Mouse (Mus musculus): ENCODE data around the gene Ethe1. TPM values are rescaled to one million over a fixed set of nuclear protein-coding genes. Genes with fewer than 3 reads are reported as not detected.
A peak's percentile ranks its signal among the peaks of the same experiment; 100 is the strongest.

The Ethe1 gene
- polyA plus RNA-seq, 1 experiment from 2014 or later = 27.3 TPM

GRCm38 (mm10) chr7:24638026-24638856 lies 50.9 kb downstream of the Ethe1 start:
- Histone ChIP-seq H3K9me3 (replicated peaks) (no peaks in the 10 kb centered on the region), H3K4me1 (peaks cover 24% of the 10 kb centered on the region; the same call in 1 of the 2 replicates), H3K4me2 (replicated peaks) (peak overlapping the region; percentile 88), H3K36me3 (no peaks in the 10 kb centered on the region), H3K27ac (replicated peaks) (0 out of 2 replicates have a peak overlapping the region, but pooled peaks have one; percentile 29), H3K27me3 (peaks cover 49% of the 10 kb centered on the region), H3K9ac (peak overlapping the region; percentile 15; the same call in 1 of the 2 replicates), H3K4me3 (replicated peaks) (peak overlapping the region; percentile 47)
- WGBS = 2% methylated on average over 35 of the region's 35 CpGs
- no peak for ATAC-seq (ENCODE audit: insufficient number of reproducible peaks, low FRiP score, low TSS enrichment, low read depth)

- ATAC-seq (ENCODE audit: insufficient number of reproducible peaks, low FRiP score, low TSS enrichment, low read depth) = no peak
- 66% methylated on average over 13 of the region's 13 CpGs for WGBS
- no peak overlapping the region for H3K4me3 ChIP-seq (replicated peaks)
- no peaks in the 10 kb centered on the region for H3K9me3 ChIP-seq (replicated peaks)
- no peaks in the 10 kb centered on the region for H3K36me3 ChIP-seq
- H3K9ac ChIP-seq = no peak overlapping the region
- peaks cover 24% of the 10 kb centered on the region; the same call in 1 of the 2 replicates for H3K4me1 ChIP-seq
- H3K27me3 ChIP-seq = peaks cover 49% of the 10 kb centered on the region
- H3K4me2 ChIP-seq (replicated peaks) = no peak overlapping the region
- H3K27ac ChIP-seq (replicated peaks) = no peak overlapping the region
Measured at GRCm38 (mm10) chr7:24640450-24640849, 53.1 kb downstream of the Ethe1 start.

GRCm38 (mm10) chr7:24642491-24642890 lies 55.1 kb downstream of the Ethe1 start:
- Histone ChIP-seq H3K36me3 (no peaks in the 10 kb centered on the region), H3K4me2 (replicated peaks) (no peak overlapping the region), H3K4me1 (peaks cover 17% of the 10 kb centered on the region; the same call in 1 of the 2 replicates), H3K4me3 (replicated peaks) (no peak overlapping the region), H3K27ac (replicated peaks) (no peak overlapping the region), H3K9me3 (replicated peaks) (no peaks in the 10 kb centered on the region), H3K9ac (no peak overlapping the region), H3K27me3 (peaks cover 30% of the 10 kb centered on the region)
- no peak for ATAC-seq (ENCODE audit: insufficient number of reproducible peaks, low FRiP score, low TSS enrichment, low read depth)
- 4% methylated on average over 9 of the region's 9 CpGs for WGBS

- no peaks in the 10 kb centered on the region for H3K9me3 ChIP-seq (replicated peaks)
- peaks cover 13% of the 10 kb centered on the region; the same call in 1 of the 2 replicates for H3K27me3 ChIP-seq
Measured at GRCm38 (mm10) chr7:24644492-24644891, 57.1 kb downstream of the Ethe1 start.

GRCm38 (mm10) chr7:24644996-24645395 lies 57.7 kb downstream of the Ethe1 start:
- Histone ChIP-seq H3K4me2 (replicated peaks) (no peak overlapping the region), H3K9ac (no peak overlapping the region), H3K9me3 (replicated peaks) (no peaks in the 10 kb centered on the region), H3K27ac (replicated peaks) (no peak overlapping the region), H3K4me1 (0 out of 2 replicates have a peak, but pooled peaks cover 4% of the 10 kb centered on the region), H3K4me3 (replicated peaks) (no peak overlapping the region), H3K27me3 (peaks cover 8% of the 10 kb centered on the region; the same call in 1 of the 2 replicates), H3K36me3 (no peaks in the 10 kb centered on the region)
- 53% methylated on average over 7 of the region's 7 CpGs for WGBS
- ATAC-seq (ENCODE audit: insufficient number of reproducible peaks, low FRiP score, low TSS enrichment, low read depth) = no peak

More at GRCm38 (mm10) chr7:24644492-24644891, 57.1 kb downstream of the Ethe1 start:
- WGBS = 74% methylated on average over 6 of the region's 6 CpGs
- no peak for ATAC-seq (ENCODE audit: insufficient number of reproducible peaks, low FRiP score, low TSS enrichment, low read depth)
- Histone ChIP-seq H3K4me2 (replicated peaks) (no peak overlapping the region), H3K9ac (no peak overlapping the region), H3K27ac (replicated peaks) (no peak overlapping the region), H3K4me1 (0 out of 2 replicates have a peak, but pooled peaks cover 4% of the 10 kb centered on the region), H3K4me3 (replicated peaks) (no peak overlapping the region), H3K36me3 (no peaks in the 10 kb centered on the region)

- no peak overlapping the region for H3K9ac ChIP-seq
- ATAC-seq (ENCODE audit: insufficient number of reproducible peaks, low FRiP score, low TSS enrichment, low read depth) = no peak
- peak overlapping the region; percentile 61 for H3K27ac ChIP-seq (replicated peaks)
- 65% methylated on average over 7 of the region's 7 CpGs for WGBS
- H3K9me3 ChIP-seq (replicated peaks) = no peaks in the 10 kb centered on the region
- no peak overlapping the region for H3K4me3 ChIP-seq (replicated peaks)
- no peaks in the 10 kb centered on the region for H3K27me3 ChIP-seq
- H3K4me2 ChIP-seq (replicated peaks) = no peak overlapping the region
- H3K4me1 ChIP-seq = 0 out of 2 replicates have a peak, but pooled peaks cover 4% of the 10 kb centered on the region
- H3K36me3 ChIP-seq = no peaks in the 10 kb centered on the region
Measured at GRCm38 (mm10) chr7:24646486-24646885, 59.1 kb downstream of the Ethe1 start.

GRCm38 (mm10) chr7:24653681-24654080 lies 66.3 kb downstream of the Ethe1 start:
- no peak overlapping the region for H3K27ac ChIP-seq (replicated peaks)
- no peak overlapping the region for H3K9ac ChIP-seq
- no peak overlapping the region for H3K4me3 ChIP-seq (replicated peaks)
- H3K9me3 ChIP-seq (replicated peaks) = no peaks in the 10 kb centered on the region
- ATAC-seq (ENCODE audit: insufficient number of reproducible peaks, low FRiP score, low TSS enrichment, low read depth) = no peak
- WGBS = 27% methylated on average over 7 of the region's 7 CpGs
- no peaks in the 10 kb centered on the region for H3K27me3 ChIP-seq
- no peaks in the 10 kb centered on the region for H3K4me1 ChIP-seq
- no peaks in the 10 kb centered on the region for H3K36me3 ChIP-seq
- no peak overlapping the region for H3K4me2 ChIP-seq (replicated peaks)

Other genes starting within 250 kb of the Ethe1 start
- gene Lypd5, start 238.3 kb upstream of the Ethe1 start, polyA plus RNA-seq (2015; fragmentation: Nextera tagmentation; extraction: Ambion mirVana) = 30.8 and 40.2 TPM in 2 replicates
- 3.1 and 4.0 TPM in 2 replicates for gene Kcnn4, start 217.3 kb upstream of the Ethe1 start, polyA plus RNA-seq (2015; fragmentation: Nextera tagmentation; extraction: Ambion mirVana)
- gene Smg9, start 187.9 kb upstream of the Ethe1 start, polyA plus RNA-seq (2015; fragmentation: Nextera tagmentation; extraction: Ambion mirVana) = 24.8 and 27.6 TPM in 2 replicates
- 0.21 TPM in 1 of 2 replicates, not detected in the other for gene Irgc1, start 135.2 kb upstream of the Ethe1 start, polyA plus RNA-seq (2015; fragmentation: Nextera tagmentation; extraction: Ambion mirVana)
- gene Plaur, start 125.1 kb upstream of the Ethe1 start, polyA plus RNA-seq (2015; fragmentation: Nextera tagmentation; extraction: Ambion mirVana) = 8.8 and 12.6 TPM in 2 replicates
- gene Cadm4, start 105.5 kb upstream of the Ethe1 start, polyA plus RNA-seq (2015; fragmentation: Nextera tagmentation; extraction: Ambion mirVana) = 7.5 and 8.0 TPM in 2 replicates
- gene Zfp428, start 80.5 kb upstream of the Ethe1 start, polyA plus RNA-seq (2015; fragmentation: Nextera tagmentation; extraction: Ambion mirVana) = 65.9 and 69.2 TPM in 2 replicates
- 0.62 and 0.72 TPM in 2 replicates for gene AC161166.1, start 75.1 kb upstream of the Ethe1 start, polyA plus RNA-seq (2015; fragmentation: Nextera tagmentation; extraction: Ambion mirVana)
- gene Irgq, start 56.9 kb upstream of the Ethe1 start, polyA plus RNA-seq (2015; fragmentation: Nextera tagmentation; extraction: Ambion mirVana) = 11.2 and 11.4 TPM in 2 replicates
- gene Pinlyp, start 41.4 kb upstream of the Ethe1 start, polyA plus RNA-seq (2015; fragmentation: Nextera tagmentation; extraction: Ambion mirVana) = 9.4 and 16.4 TPM in 2 replicates
- 122 and 127 TPM in 2 replicates for gene Xrcc1, start 41.3 kb upstream of the Ethe1 start, polyA plus RNA-seq (2015; fragmentation: Nextera tagmentation; extraction: Ambion mirVana)
- gene Zfp575, start 98 bp downstream of the Ethe1 start, polyA plus RNA-seq (2015; fragmentation: Nextera tagmentation; extraction: Ambion mirVana) = 6.9 and 7.9 TPM in 2 replicates
- 1.1 and 1.4 TPM in 2 replicates for gene Phldb3, start 23.2 kb downstream of the Ethe1 start, polyA plus RNA-seq (2015; fragmentation: Nextera tagmentation; extraction: Ambion mirVana)
- 94.6 and 109 TPM in 2 replicates for gene Lypd3, start 49.0 kb downstream of the Ethe1 start, polyA plus RNA-seq (2015; fragmentation: Nextera tagmentation; extraction: Ambion mirVana)
- gene Tex101, start 89.1 kb downstream of the Ethe1 start, polyA plus RNA-seq (2015; fragmentation: Nextera tagmentation; extraction: Ambion mirVana) = not detected in 2 replicates
- gene BC049730, start 121.7 kb downstream of the Ethe1 start, polyA plus RNA-seq (2015; fragmentation: Nextera tagmentation; extraction: Ambion mirVana) = not detected in 2 replicates
- not detected in 2 replicates for gene Gm4763, start 139.4 kb downstream of the Ethe1 start, polyA plus RNA-seq (2015; fragmentation: Nextera tagmentation; extraction: Ambion mirVana)
- 0.66 and 1.3 TPM in 2 replicates for gene Cd177, start 172.8 kb downstream of the Ethe1 start, polyA plus RNA-seq (2015; fragmentation: Nextera tagmentation; extraction: Ambion mirVana)
- gene Ceacam10, start 189.7 kb downstream of the Ethe1 start, polyA plus RNA-seq (2015; fragmentation: Nextera tagmentation; extraction: Ambion mirVana) = 0.35 TPM in 2 replicates